Mouse (Mus musculus): ENCODE data around the gene Ppara.

The Ppara gene

DNA sequence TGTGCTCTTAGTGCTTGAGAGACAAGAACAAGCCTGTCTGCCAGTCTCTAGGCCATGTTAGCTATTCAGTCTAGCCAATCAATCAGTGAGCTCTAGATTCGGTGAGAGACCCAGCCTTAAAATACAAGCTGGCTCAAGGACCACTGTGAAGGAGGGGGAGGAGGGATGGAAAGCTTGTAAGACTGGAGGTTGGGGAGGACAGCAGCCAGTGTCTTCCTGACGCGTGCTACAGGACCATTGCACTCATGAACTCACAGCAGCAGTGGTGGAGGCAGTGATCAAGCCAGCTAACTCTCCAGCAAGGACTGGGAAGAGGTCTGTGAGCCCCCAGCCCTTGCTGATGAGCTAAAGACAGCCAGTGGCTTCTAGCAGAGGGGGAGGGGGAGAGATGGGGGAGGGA is 30.2 kb downstream of the Ppara start:
- DNase-seq, result no peak

DNA sequence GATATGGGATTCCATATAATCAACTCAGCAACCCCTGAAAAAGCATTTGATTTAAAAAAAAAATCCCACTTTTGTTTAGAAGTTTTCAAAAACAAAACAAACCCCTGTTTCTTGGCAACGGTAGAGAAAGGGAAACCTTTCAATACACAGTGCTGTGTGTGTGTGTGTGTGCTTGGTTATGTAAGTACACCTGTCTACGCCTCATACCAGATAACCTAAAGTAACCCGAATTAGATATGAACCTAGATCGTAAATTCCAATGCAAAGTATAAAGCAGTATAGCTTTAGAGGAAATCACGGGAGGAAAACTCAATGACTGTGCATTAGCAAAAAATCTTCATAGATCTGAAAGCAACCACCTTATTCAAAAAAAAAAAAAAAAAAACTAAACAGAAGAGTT is 31.9 kb downstream of the Ppara start:
- DNase-seq, result no peak

- DNase-seq, result no peak
Measured at GRCm38 (mm10) chr15:85768991-85769390, 34.2 kb downstream of the Ppara start.

DNA sequence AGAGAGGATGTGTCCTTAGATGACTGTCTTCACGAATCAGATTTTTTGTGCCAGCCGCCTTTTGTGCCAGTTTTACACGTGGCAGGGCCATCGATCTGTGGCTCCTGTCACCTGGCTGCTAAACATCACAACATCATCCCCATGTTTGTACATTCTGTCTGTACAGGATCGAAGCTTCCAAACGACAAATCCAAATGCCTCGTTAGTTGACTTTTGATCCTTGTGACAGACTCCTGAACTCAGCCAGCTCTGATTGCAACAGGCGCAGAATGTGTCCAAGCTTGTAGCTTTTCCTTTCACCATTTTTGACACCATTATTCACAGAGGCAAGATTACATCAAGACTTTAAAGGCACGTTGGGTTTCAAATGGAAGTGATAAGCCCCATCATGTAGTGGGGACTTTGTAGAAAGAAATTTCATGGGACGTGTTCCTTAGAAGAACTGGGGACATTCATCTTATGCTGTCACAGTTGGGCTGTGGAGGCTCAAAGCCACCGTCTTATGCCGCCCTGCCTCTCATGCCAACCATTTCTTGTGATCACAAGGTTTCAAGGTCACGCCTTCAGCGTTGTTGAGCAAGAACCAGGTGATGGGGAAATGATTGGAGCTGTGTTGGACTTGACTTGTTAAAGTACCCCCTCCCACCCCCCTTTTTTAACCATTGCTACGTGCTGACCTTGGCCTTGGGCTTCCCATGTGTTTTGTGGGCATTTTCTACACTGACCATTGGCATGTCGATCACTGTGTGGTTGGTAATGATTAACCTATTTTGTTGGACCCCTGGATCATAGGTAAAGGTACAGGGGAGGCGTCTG is 36.7 kb downstream of the Ppara start:
- DNase-seq, result no peak

DNA sequence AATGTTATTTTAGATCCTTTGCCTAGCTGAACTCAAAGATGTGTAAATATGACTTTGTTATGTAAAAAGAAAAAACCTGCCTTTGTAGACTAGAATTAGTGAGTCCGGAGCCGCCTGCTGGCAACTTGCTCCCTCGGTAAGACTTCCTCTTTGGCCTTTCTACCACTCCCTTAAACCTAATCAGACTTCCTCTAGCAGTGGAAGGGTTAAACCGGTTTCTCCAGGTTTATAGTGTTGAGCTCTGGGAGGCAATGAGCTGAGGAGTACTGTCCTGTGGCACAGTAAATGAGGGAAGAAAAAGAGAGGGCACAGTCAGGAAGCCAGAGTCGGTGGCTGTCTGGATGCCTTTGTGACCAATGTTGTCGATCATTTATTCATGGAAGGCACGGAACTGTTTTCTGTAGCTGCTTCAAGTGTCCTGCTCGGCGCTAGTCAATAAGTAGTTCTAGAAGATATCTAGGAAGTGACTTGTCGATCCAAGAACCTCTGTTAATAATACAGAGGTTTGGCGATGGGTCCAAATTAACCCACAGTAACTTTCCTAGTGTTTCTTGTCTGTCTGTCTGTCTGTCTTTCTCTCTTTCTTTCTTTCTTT is 37.5 kb downstream of the Ppara start:
- no peak for DNase-seq

- DNase-seq, result peak in 1 of 2 experiments; percentile 10
Measured at GRCm38 (mm10) chr15:85774419-85774818, 39.6 kb downstream of the Ppara start.

GRCm38 (mm10) chr15:85775001-85775400 is 40.2 kb downstream of the Ppara start:
- no peak for DNase-seq

GRCm38 (mm10) chr15:85776241-85776640 is 41.5 kb downstream of the Ppara start:
- peak in 1 of 2 experiments; percentile 3 for DNase-seq

- DNase-seq, result peak in 1 of 2 experiments; percentile 18
Measured at GRCm38 (mm10) chr15:85776771-85777170, 42.0 kb downstream of the Ppara start.

DNA sequence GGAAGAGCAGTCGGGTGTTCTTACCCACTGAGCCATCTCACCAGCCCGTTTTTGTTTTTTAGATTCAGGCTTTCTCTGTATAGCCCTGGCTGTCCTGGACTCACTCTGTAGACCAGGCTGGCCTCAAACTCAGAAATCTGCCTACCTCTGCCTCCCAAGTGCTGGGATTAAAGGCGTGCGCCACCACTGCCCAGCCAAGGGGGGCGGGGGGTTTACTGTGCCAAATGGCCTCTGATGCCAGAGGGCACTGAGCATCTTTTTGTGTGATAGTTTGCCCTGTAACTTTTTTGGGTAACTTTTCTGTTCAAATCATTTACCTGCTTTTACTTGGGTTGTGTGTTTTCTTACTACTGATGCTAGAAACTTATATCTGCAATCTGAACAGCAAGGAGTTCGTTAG is 44.1 kb downstream of the Ppara start:
- peak in 1 of 2 experiments; percentile 11 for DNase-seq

- DNase-seq, result peak in 1 of 2 experiments; percentile 13
Measured at GRCm38 (mm10) chr15:85783146-85783545, 48.4 kb downstream of the Ppara start.

DNA sequence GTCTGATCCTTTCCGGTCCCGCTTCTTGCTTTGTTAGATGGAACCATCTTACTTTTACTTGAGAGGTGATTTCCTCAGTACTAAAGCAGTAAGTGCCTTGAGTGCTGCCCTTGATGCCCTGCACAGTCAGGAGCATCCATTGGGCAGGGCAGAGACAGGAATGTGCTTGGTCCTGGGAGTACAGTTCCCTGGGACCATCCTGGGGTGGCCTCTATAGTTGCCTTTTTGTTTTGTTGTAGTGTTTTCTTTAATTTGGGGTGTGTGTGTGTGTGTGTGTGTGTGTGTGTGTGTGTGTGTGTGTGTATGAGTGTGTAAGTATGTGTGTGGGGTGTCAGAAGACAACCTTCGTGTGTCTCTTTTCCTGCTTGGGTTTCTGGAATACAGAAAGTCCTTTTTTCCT is 49.6 kb downstream of the Ppara start:
- no peak for DNase-seq

- DNase-seq, result peak in 1 of 2 experiments; percentile 12
Measured at GRCm38 (mm10) chr15:85786711-85787110, 51.9 kb downstream of the Ppara start.

DNA sequence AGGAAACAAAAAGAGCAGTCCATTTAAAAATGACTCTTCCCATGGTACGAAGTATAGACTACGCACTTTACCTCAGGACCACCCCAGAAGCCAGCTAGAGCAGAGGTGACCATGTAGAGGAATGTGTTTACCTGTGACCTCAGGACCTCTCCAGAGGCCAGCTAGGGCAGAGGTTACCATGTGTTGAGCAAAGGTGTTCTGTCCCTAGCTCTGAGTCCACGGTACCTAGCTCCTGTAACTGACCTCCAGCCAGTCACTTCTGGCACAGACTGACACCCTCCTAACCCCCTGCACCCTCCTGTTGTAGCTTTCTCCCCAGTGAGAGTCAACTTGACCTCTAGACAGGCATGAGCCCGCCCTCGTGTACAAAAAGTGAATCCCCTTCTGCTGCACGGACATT is 52.7 kb downstream of the Ppara start:
- peak in 1 of 2 experiments; percentile 10 for DNase-seq

DNA sequence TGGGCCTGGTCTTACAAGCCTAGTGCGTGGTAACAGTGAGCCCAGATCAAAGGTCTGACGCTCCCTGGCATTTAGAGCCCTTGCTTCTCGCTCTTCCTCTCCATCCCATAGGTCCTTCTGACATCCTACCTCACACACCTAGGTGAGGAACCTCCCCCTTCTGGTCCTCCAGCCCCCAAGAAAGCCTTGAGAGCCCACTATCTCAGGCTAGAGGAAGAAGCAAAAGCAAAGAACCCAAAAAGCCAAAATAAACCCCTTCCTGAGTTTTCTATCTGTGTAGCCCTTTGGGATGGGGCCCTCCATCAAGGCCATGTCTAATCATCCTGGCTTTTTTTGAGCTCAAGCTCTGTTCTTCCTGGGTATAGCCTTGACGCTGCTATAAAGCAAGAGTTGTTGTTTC is 53.3 kb downstream of the Ppara start:
- peak in 1 of 2 experiments; percentile 9 for DNase-seq

DNA sequence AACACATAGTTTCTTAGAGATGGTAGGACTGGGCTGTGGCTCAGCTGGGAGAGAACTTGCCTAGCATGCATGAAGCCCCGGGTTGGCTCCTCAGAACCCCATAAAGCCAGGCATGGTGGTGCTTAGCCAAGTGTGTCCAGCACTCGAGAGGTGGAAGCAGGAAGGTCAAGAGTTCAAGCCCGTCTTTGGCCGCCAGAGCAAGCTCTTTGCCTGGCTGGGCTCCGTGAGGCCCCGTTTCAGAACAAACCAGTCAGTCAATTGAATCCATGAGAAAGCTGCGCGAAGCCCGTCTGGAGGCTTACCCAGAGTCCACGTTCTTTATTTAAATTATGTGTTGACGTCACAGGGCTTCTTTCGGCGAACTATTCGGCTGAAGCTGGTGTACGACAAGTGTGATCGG is 53.9 kb downstream of the Ppara start:
- peak in 1 of 2 experiments; percentile 27 for DNase-seq

DNA sequence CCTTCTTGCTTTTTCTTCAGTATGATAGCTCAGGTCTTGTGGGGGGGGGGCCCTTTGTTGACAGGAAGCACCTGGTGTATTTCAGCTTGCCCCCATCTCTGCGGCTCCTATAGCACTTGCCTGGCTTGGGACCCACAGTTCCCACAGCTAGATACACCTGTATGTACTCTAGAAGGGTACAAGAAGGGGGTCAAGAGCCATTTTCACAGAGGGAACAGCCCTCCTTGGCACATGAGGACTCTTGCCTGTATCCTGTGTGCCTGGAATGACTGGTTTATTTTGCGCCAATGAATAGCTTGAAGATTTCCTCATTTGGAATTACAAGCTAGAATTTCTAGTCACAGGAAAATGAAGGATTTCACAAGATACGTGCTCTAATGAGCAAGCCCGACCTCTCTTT is 56.7 kb downstream of the Ppara start:
- peak; percentile 13 to 49 for DNase-seq

- peak; percentile 43 to 70 for DNase-seq
Measured at GRCm38 (mm10) chr15:85792819-85793218, 58.0 kb downstream of the Ppara start.

GRCm38 (mm10) chr15:85795516-85795915 is 60.7 kb downstream of the Ppara start:
- DNase-seq, result no peak

DNA sequence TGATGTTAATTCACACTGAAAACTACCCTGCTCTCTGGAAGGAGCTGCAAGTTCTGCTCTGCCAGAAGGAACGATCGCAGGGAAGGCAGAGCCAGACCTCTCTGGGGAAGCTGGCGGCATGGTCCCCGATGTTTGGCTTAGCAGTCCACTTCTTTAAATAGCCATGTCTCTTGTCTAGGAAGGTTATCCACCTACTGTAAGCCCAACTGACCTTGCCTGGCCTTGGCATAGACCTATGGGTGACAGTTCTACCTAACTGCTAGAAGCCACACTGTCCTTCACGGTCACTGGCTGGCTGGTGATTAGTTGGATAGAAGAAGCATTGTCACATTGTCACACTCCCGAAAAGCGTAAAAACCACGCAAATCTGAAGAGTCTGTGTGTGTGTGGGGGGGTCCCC is 63.9 kb downstream of the Ppara start:
- no peak for DNase-seq

- DNase-seq, result no peak
Measured at GRCm38 (mm10) chr15:85802931-85803330, 68.1 kb downstream of the Ppara start.

GRCm38 (mm10) chr15:85806886-85807285 is 72.1 kb downstream of the Ppara start:
- DNase-seq, result no peak

DNA sequence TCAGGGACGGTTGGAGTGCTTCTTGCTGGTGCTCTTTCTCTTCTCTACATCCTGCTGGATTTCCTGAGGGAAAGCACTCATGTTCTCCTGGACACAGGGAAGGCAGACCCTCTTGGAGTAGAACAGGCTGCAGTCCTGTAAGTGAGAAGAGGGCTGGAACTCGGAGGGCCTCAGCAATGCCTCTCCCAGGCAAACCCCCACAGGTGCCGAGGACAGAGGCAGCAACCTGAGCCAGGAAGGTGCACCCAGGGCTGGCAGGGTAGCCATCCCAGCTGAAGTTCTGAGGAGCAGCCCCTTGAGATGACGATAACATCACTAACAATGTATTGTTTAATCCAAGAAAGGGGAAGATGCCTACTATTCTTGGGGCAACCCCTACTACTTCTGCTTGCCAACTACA is 72.6 kb downstream of the Ppara start:
- no peak for DNase-seq

- DNase-seq, result no peak
Measured at GRCm38 (mm10) chr15:85808031-85808430, 73.2 kb downstream of the Ppara start.

All from lung, postnatal 4 days (tissue).